Mouse (Mus musculus) megakaryocyte, embryonic 14.5 days (primary cell): ENCODE data around the gene Wfdc8.

ENCODE experiments used
- FLI1 ChIP-seq: IDR thresholded peaks from 2 replicates; pipeline ENCODE4 v1.6.1; 2012; ENCODE audit warnings: low read length, inconsistent platforms, mixed read lengths
- GATA1 ChIP-seq: IDR thresholded peaks from 3 replicates; pipeline ENCODE4 v1.6.1; 2012; ENCODE audit warnings: mixed read lengths, low read length, inconsistent platforms, borderline replicate concordance

- no peak for TF ChIP-seq GATA1
- no peak for TF ChIP-seq FLI1
Measured at GRCm38 (mm10) chr2:164563339-164564038, 49.9 kb downstream of the Wfdc8 start.
